Mouse (Mus musculus) brain, adult 2 months (tissue): ENCODE measurements at regions not wholly inside any gene's neighbourhood (a gene's known extent, or its start where the extent isn't known, plus 50 kb on each side); places are given as distances from the start of the nearest gene placed in this dataset.

ENCODE experiments used
- DNase-seq: peaks from one replicate; pipeline ENCODE4 v3.0.0; 2011; ENCODE audit warnings: low read depth, low spot score

GRCm38 (mm10) chr5:62339958-62340597 lies 425.9 kb downstream of the Arap2 start:
- peak; percentile 66 for DNase-seq

DNA sequence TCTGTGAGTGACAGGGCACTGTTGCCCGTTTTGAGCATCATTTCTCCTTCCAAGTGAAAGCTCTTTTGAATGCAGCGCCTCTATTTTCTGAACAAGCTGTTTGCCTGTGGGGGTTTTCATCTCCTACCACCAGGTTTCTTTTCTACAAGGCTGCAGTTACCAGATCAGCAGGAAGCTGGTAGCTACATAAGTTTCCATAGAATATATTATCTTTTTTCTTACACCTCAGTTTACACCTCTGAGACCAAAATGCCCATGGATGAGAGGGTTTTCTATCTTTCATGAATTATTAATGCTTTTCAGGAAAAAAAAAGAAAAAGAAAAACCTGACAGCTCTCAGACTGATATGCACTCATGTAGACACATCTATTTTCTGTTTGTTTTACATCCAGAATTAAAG lies 445.3 kb downstream of the Arap2 start:
- DNase-seq, result no peak

- no peak for DNase-seq
These were observed 460.4 kb downstream of the Arap2 start for GRCm38 (mm10) chr5:62305561-62305960.

- DNase-seq, result no peak
These were observed 469.1 kb downstream of the Arap2 start for GRCm38 (mm10) chr5:62296858-62297257.
